Mouse (Mus musculus): ENCODE results near the gene Lrrc4c. TPM values are rescaled to one million over a fixed set of nuclear protein-coding genes. Genes with fewer than 3 reads are reported as not detected.

Lrrc4c gene
- polyA plus RNA-seq, 1 experiment from 2014 or later, result 2.3 TPM

DNA sequence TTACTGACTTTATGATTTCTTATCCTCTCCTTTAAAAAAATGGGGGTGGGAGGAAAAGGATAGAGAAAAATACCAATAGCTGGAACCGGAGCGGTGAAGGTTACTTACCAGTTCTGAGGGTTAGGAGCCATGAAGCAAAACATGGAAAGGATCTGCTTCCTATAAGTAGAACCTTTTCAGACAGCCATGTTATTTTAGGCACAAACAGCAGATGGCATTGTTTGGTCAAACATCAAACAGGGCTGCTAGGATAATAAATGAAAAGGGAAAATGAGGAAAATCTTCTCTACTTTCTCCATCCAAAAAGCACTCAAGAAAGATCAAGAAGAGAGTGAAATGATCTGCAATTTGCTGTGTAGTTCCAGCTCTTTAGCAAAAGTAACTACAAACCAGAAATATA, 1296.8 kb downstream of the Lrrc4c start:
- DNase-seq (ENCODE audit: low spot score) (no peak), ATAC-seq (ENCODE audit: low FRiP score, low TSS enrichment) (no peak)
- H3K9me3 ChIP-seq (ENCODE audit: control insufficient read depth, low read length), result no peaks in the 10 kb centered on the region
- TF ChIP-seq EP300 (optimal IDR thresholded peaks at IDR 0.05), result no peak
- TF ChIP-seq CTCF (IDR thresholded peaks at IDR 0.05; ENCODE audit: low read depth), result peak; percentile 49
- H3K27ac ChIP-seq (replicated peaks), result no peak overlapping the region
- WGBS, result 66% methylated on average over 2 of the region's 2 CpGs
- no peaks in the 10 kb centered on the region for H3K27me3 ChIP-seq (ENCODE audit: control insufficient read depth, insufficient read depth, low read length)
- no peak overlapping the region for H3K4me2 ChIP-seq (replicated peaks; ENCODE audit: low read depth)
- no peak overlapping the region for H3K9ac ChIP-seq (ENCODE audit: low read length)
- H3K4me1 ChIP-seq (replicated peaks; ENCODE audit: control insufficient read depth, insufficient read depth), result no peaks in the 10 kb centered on the region
- H3K36me3 ChIP-seq (ENCODE audit: control insufficient read depth, insufficient read depth, low read length), result no peaks in the 10 kb centered on the region
- no peak overlapping the region for H3K4me3 ChIP-seq (ENCODE audit: low read depth, low read length)

DNA sequence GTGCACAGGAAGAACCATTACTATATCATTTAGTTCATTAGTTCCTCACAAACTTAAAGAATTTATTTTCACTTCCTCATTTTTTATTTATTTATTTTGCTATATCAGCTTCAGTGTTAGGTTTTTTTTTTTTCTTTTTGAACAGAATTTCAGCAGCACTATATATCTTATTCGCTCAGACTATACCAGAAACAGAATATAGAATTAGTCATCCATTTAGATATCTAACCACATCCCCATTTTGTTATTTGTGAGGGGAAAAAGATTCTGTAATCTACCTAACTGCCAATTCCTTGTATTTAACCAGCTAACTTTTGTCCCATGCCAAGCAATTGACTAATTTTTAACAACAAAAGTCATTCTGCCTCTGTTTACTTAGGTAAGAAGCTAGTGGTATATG, 1300.6 kb downstream of the Lrrc4c start:
- TF ChIP-seq EP300 (optimal IDR thresholded peaks at IDR 0.05) (no peak), CTCF (IDR thresholded peaks at IDR 0.05; ENCODE audit: low read depth) (no peak)
- DNase-seq (ENCODE audit: low spot score) (no peak), ATAC-seq (ENCODE audit: low FRiP score, low TSS enrichment) (no peak)
- H3K4me1 ChIP-seq (replicated peaks; ENCODE audit: control insufficient read depth, insufficient read depth), result no peaks in the 10 kb centered on the region
- H3K9me3 ChIP-seq (ENCODE audit: control insufficient read depth, low read length), result no peaks in the 10 kb centered on the region
- no peak overlapping the region for H3K4me2 ChIP-seq (replicated peaks; ENCODE audit: low read depth)
- H3K36me3 ChIP-seq (ENCODE audit: control insufficient read depth, insufficient read depth, low read length), result no peaks in the 10 kb centered on the region
- WGBS, result 76% methylated on average over 1 of the region's 1 CpGs
- H3K27ac ChIP-seq (replicated peaks), result no peak overlapping the region
- no peak overlapping the region for H3K4me3 ChIP-seq (ENCODE audit: low read depth, low read length)
- H3K9ac ChIP-seq (ENCODE audit: low read length), result no peak overlapping the region
- no peaks in the 10 kb centered on the region for H3K27me3 ChIP-seq (ENCODE audit: control insufficient read depth, insufficient read depth, low read length)

DNA sequence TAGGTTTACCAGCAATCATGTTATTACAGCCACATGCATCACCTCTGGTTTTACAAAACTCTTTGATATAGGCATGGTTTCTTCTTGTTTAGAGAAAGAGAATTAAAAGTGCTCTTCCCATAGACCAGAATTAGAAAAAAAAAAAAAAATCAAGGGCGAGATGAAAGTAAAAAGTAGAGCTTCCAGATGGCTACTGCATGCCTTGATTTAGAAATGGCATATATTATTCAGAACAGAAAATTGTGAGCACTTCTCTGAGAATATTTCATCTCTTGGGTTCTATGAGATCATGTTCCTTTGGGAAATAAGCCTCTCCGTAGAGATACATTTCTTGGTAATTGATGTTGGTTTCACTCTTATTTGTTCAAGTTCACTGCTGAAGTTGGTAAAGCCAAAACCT, 1322.0 kb downstream of the Lrrc4c start:
- H3K9ac ChIP-seq (ENCODE audit: low read length), result no peak overlapping the region
- H3K9me3 ChIP-seq (ENCODE audit: control insufficient read depth, low read length), result no peaks in the 10 kb centered on the region
- H3K36me3 ChIP-seq (ENCODE audit: control insufficient read depth, insufficient read depth, low read length), result no peaks in the 10 kb centered on the region
- H3K27me3 ChIP-seq (ENCODE audit: control insufficient read depth, insufficient read depth, low read length), result no peaks in the 10 kb centered on the region
- TF ChIP-seq EP300 (optimal IDR thresholded peaks at IDR 0.05), result no peak
- no peak for TF ChIP-seq CTCF (IDR thresholded peaks at IDR 0.05; ENCODE audit: low read depth)
- H3K4me2 ChIP-seq (replicated peaks; ENCODE audit: low read depth), result no peak overlapping the region
- no peaks in the 10 kb centered on the region for H3K4me1 ChIP-seq (replicated peaks; ENCODE audit: control insufficient read depth, insufficient read depth)
- 82% methylated on average over 2 of the region's 2 CpGs for WGBS
- DNase-seq (ENCODE audit: low spot score), result no peak
- H3K27ac ChIP-seq (replicated peaks), result no peak overlapping the region
- no peak for ATAC-seq (ENCODE audit: low FRiP score, low TSS enrichment)
- H3K4me3 ChIP-seq (ENCODE audit: low read depth, low read length), result no peak overlapping the region

DNA sequence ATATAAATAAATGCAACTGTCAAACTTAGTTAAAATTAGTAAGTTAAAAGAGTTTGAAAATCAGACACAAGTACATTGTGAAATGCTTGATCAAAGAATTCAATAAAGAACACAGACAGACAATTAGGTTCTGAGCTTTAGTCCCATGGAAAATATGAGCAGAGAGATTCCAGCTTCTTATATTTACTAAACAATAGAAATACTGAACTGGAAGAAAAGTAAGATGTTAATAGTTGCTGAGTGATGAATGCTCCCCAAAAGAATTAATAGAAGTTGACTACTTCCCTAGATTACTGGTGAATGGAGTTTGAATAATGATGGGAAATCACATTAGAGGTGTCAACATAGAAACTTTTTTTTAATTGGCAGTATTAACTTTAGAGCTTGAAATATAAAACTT, 1323.7 kb downstream of the Lrrc4c start:
- ATAC-seq (ENCODE audit: low FRiP score, low TSS enrichment) (no peak), DNase-seq (ENCODE audit: low spot score) (no peak)
- no peak overlapping the region for H3K9ac ChIP-seq (ENCODE audit: low read length)
- no peaks in the 10 kb centered on the region for H3K4me1 ChIP-seq (replicated peaks; ENCODE audit: control insufficient read depth, insufficient read depth)
- no peak for TF ChIP-seq CTCF (IDR thresholded peaks at IDR 0.05; ENCODE audit: low read depth)
- TF ChIP-seq EP300 (optimal IDR thresholded peaks at IDR 0.05), result no peak
- H3K36me3 ChIP-seq (ENCODE audit: control insufficient read depth, insufficient read depth, low read length), result no peaks in the 10 kb centered on the region
- H3K9me3 ChIP-seq (ENCODE audit: control insufficient read depth, low read length), result no peaks in the 10 kb centered on the region
- no peak overlapping the region for H3K4me2 ChIP-seq (replicated peaks; ENCODE audit: low read depth)
- H3K27me3 ChIP-seq (ENCODE audit: control insufficient read depth, insufficient read depth, low read length), result no peaks in the 10 kb centered on the region
- no peak overlapping the region for H3K4me3 ChIP-seq (ENCODE audit: low read depth, low read length)
- no peak overlapping the region for H3K27ac ChIP-seq (replicated peaks)

DNA sequence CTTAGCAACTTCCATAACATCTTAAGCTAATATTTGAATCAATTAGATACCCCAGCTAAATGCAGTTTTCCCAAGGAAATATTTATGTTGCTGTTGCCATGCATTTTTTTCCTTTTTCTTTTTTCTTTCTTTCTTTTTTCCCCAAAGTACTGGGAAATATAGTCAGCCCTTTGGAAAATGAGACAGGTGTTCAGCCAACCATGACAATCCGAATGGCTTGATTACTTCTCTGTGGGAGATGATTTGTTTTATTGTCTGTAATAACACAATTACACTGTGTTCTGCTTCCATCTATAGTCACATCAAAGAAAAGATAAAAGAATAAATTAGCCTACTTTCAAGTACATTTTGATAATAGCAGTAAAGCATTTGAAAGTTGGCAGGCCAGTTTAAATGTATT, 1334.7 kb downstream of the Lrrc4c start:
- DNase-seq (ENCODE audit: low spot score), result no peak
- ATAC-seq (ENCODE audit: low FRiP score, low TSS enrichment), result no peak
- Histone ChIP-seq H3K9ac (ENCODE audit: low read length) (no peak overlapping the region), H3K4me3 (ENCODE audit: low read depth, low read length) (no peak overlapping the region), H3K9me3 (ENCODE audit: control insufficient read depth, low read length) (no peaks in the 10 kb centered on the region), H3K4me1 (replicated peaks; ENCODE audit: control insufficient read depth, insufficient read depth) (no peaks in the 10 kb centered on the region), H3K36me3 (ENCODE audit: control insufficient read depth, insufficient read depth, low read length) (no peaks in the 10 kb centered on the region), H3K4me2 (replicated peaks; ENCODE audit: low read depth) (no peak overlapping the region), H3K27ac (replicated peaks) (no peak overlapping the region), H3K27me3 (ENCODE audit: control insufficient read depth, insufficient read depth, low read length) (no peaks in the 10 kb centered on the region)
- WGBS, result 81% methylated on average over 1 of the region's 1 CpGs
- TF ChIP-seq EP300 (optimal IDR thresholded peaks at IDR 0.05), result no peak
- TF ChIP-seq CTCF (IDR thresholded peaks at IDR 0.05; ENCODE audit: low read depth), result no peak

Small RNAs within 50 kb of the gene (microRNA-seq; reads per million reads assigned to microRNA genes)
- not detected for gene Gm44320
